Mouse (Mus musculus) gastrocnemius, adult 2 months (tissue): Measurements from ENCODE around the gene Auh. TPM values are rescaled to one million over a fixed set of nuclear protein-coding genes. Genes with fewer than 3 reads are reported as not detected.

Experiments used
- DNase-seq: peaks from one replicate; pipeline ENCODE4 v3.0.0; 2022
- H3K27ac ChIP-seq: fragments of 200-600 bp; 2 replicates; pipeline ENCODE4 v1.8.1; 2022; ENCODE audit warnings: mild to moderate bottlenecking
- H3K4me3 ChIP-seq: fragments of 200-600 bp; 2 replicates; pipeline ENCODE4 v1.8.1; 2022; ENCODE audit warnings: mild to moderate bottlenecking, moderate library complexity
- CTCF ChIP-seq: fragments of 200-600 bp; IDR thresholded peaks from 2 replicates; pipeline ENCODE4 v1.8.1; 2022; ENCODE audit warnings: antibody characterized with exemption, mild to moderate bottlenecking, moderate library complexity
- intact Hi-C: fragments of 180-260 bp; cut with DNase I; formaldehyde crosslinking; loops from one replicate; pipeline ENCODE4 v1.15.1; 2025
- long read RNA-seq, 2 experiments: library from polyadenylated mRNA; stranded (forward); transcript quantifications; one replicate each; pipeline ENCODE4 v2.0.0; 2021
- total RNA-seq, 2 experiments: library from RNA; stranded (reverse); gene quantifications; 2 replicates each; pipeline ENCODE4 v1.2.3; 2021

Gene Auh
- 10 to 100 TPM; 74.0 to 94.1 TPM for total RNA-seq
- long read RNA-seq, experiment 1, transcript Auh-201 (10 exons, 1,320 nt): major isoform, 61 of 86 reads
- long read RNA-seq, experiment 1, partial matches to known transcripts: 8 of 86 reads
- long read RNA-seq, experiment 1, other reads (novel, unspliced or antisense): 16 of 86 reads
- long read RNA-seq, experiment 2, transcript Auh-201 (10 exons, 1,320 nt): major isoform, 80 of 111 reads
- long read RNA-seq, experiment 2, partial matches to known transcripts: 13 of 111 reads
- long read RNA-seq, experiment 2, other reads (novel, unspliced or antisense): 16 of 111 reads

DNA sequence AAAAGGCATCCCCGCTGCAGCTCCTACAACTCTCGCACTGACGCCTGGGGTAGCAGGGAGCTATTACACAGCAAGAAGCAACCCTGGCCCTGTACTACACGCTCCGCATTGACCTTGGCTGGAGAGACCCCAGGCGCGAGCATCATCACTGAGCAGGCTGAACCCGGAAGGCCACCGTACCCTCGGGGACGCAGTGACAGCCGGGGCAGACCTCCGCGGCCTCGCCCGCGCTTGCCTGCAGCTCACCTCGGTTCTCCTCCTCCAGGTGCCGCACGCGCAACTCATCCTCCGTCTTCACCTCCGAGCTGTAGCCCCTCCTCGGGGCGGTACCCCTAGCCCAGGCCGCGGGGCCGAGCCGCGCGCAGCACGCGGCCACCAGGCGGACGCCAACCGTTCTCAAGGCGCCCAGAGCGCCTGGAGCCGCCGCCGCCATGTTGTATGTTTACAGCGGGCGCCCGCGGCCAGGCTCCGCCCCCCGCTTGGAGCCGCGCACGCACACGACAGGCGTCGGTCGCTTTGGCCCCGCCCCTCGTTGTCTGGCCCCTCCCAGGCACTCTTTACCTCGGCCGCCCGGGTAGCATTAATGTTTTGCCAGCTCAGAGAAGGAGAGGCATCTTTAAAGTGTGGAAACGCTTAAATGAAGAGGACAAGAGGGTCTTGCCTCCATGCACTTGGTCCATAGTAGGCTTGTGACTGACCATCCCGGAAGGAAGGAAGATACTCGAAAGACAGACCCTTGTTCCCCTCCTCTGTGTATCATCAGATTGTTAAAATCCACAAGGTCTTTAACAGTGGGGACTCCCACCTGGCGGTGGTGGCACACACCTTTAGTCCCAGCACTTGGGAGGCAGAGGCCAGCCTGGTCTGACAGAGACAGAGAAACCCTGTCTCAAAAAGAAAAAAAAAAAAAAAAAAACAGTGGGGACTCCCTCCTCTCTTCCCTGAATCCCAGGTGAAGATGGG is at the start of gene Auh:
Auh (minus strand) TSS at position 473 of the 963 bp plus-strand sequence.
- DNase-seq: peak; percentile 94
- peak; percentile 30; the same call in 1 of the 2 replicates for TF ChIP-seq CTCF
- Histone ChIP-seq H3K4me3 (peak within 1 kb of the TSS; percentile 97), H3K27ac (peak within 1 kb of the TSS; percentile 98)
- intact Hi-C loops: loop anchor here (2.0 kb wide), 2 partner anchors 37 to 49 kb away; no protein-coding TSS in a partner anchor

DNA sequence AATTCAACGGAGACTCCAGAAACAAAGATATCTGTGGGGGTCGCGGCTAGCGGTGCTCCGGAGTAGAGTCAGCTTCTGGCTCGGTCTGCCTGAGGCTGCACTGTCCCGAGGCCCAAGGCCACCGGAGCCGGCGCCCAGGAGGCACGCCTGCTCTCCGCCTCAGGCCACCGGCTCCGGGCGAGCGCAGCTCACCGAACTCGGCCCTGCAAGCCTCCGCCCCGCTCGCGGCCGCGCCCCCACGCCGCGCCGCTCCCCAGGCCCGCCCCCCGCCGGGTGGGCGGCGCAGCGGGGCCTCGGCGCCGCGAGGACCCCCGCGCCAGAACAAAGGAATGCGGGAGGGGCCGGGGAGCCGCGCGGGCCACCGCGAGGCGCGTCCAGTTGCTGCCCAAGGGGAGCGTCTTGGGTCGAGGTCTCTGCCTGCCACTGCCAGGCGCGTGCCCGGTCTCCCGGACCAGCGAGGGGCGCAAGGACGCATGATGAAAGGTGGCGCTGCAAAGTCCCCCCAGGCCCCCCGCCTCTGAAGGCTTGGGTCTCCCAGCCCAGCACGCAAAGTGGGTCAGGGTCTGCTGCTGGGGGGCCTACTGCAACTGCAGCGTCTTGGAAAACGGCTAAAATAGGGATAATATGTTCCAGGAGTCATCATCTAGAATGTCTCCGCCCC is 49.0 kb upstream of the Auh start:
- DNase-seq: peak; percentile 76
- H3K27ac ChIP-seq: peak overlapping the region; percentile 97
- no peak for TF ChIP-seq CTCF
- H3K4me3 ChIP-seq: peak overlapping the region; percentile 97
- intact Hi-C loops: loop anchor here (2.0 to 5.0 kb wide), 2 partner anchors 50 to 96 kb away; partner anchors contain the start of gene Auh

DNA sequence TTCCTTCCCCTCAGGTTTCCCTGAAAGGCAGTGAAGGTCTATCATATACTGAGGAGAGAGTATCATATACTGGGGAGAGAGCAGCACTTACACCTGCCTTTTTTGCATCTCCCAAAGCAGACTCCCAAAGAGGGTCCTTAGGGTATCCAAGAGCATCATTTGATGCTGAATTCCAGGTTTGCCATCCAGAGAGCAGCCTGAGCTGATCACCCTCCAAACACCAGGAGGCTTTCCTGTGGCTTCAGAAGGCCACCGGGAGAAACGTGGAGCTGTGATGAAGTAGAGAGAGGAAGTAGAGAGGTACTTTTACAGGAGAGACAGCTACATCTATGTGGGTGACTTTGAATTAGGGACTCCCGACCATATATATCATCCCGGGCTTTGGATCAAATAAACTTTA is 48.3 kb upstream of the Auh start:
- no peak for DNase-seq
- H3K27ac ChIP-seq: peak overlapping the region; percentile 97
- TF ChIP-seq CTCF: no peak
- intact Hi-C loops: loop anchor here (2.0 to 5.0 kb wide), 2 partner anchors 49 to 95 kb away; partner anchors contain the start of gene Auh
- H3K4me3 ChIP-seq: peak overlapping the region; percentile 97

DNA sequence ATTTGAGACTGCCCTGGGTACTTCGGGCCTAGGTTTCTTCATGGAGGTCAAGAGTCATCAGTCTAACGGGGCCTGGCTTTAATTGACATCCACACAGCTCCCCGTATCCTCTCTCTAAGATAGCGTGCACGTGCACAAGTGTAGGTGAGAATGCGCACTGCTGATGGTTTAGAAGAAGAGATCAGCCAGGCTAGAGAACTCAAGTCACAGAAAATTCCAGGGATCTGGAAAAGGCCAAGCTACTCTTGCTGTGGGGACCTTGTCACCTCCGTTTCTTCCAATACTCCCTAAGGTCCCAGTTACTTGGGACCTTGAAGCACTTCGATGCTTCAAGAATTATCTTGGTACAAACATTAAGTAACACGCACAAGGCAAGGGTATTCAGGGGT is 47.7 kb upstream of the Auh start:
- peak overlapping the region; percentile 97 for H3K4me3 ChIP-seq
- intact Hi-C loops: loop anchor here (5.0 kb wide), 1 partner anchor 95 kb away; no protein-coding TSS in a partner anchor
- DNase-seq: no peak
- no peak for TF ChIP-seq CTCF
- H3K27ac ChIP-seq: peak overlapping the region; percentile 97

DNA sequence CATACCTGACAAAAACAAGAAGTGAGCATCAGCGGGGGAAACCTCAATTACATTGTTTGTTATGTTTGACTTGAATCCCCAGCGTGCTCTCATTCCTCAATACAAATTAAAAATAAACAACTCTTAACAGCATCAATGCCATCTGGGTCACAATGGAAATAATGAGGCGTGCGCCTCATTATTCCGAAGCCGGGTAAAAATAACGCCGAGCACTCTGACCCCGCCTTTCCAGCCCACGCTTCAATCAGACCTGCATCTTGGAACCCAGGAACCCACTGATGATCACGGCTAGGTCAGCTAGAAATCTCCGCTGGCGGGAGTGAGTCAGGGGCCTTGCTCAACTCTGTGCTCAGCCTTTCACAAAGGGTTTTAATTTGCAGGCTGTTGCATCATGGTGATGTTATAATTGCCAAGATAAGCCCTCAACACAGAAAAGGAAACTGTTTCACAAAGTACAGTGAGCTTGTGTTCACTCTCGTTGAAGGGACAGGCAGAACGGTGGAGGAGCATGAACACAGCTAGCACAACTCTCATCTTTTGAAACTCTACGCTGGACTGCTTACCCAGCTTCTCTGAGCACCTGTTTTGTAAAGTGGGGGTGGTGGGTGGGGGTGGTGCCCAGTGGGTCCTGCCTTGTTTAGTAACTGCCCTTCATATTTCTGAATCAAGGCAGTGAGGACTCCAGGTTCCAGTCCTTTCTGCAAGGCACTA is 47.2 kb upstream of the Auh start:
- intact Hi-C loops: loop anchor here (5.0 kb wide), 1 partner anchor 94 kb away; no protein-coding TSS in a partner anchor
- H3K27ac ChIP-seq: peak overlapping the region; percentile 97
- no peak for TF ChIP-seq CTCF
- DNase-seq: peak; percentile 64
- H3K4me3 ChIP-seq: peak overlapping the region; percentile 97

DNA sequence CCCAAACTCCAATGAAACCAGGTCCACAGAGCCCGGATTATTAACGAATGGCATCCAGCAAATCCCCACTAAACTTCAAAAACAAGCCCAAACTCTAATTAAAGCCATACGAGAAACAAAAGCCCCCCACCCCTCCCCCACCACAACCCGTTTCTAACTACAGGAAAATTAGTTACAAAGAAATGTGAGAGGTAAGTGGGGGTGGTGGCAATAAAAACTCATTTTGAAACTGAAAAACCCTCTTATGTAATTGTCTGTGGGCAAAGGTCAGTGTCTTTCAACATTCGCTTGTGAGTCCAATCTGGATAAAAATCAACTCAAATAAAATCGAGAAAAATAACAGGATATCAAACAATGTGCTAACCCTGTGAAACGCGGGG is 46.6 kb upstream of the Auh start:
- Histone ChIP-seq H3K27ac (peak overlapping the region; percentile 97), H3K4me3 (peak overlapping the region; percentile 97)
- intact Hi-C loops: loop anchor here (5.0 kb wide), 1 partner anchor 94 kb away; no protein-coding TSS in a partner anchor
- no peak for DNase-seq
- no peak for TF ChIP-seq CTCF

DNA sequence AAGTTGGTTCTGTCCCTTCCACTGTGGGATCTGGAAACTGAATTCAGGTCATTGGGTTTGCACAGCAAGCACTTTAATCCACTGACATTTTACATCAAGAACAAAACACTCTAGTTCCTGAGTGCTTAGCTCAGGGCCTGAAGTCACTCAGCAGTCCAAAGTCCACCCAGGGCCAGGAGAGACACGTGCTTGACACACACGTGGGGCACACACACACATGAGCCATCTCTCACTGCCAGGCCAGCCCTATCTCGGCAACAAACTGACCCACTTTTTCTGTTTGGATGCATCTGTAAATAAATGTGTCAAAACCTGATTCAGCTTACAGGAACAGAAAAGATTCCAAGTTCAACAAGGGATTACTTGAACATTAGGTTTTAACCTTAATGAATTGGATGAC is 45.2 kb upstream of the Auh start:
- Histone ChIP-seq H3K4me3 (no peak overlapping the region), H3K27ac (peak overlapping the region; percentile 97)
- intact Hi-C loops: loop anchor here (5.0 kb wide), 1 partner anchor 92 kb away; no protein-coding TSS in a partner anchor
- peak; percentile 86 for DNase-seq
- TF ChIP-seq CTCF: no peak

DNA sequence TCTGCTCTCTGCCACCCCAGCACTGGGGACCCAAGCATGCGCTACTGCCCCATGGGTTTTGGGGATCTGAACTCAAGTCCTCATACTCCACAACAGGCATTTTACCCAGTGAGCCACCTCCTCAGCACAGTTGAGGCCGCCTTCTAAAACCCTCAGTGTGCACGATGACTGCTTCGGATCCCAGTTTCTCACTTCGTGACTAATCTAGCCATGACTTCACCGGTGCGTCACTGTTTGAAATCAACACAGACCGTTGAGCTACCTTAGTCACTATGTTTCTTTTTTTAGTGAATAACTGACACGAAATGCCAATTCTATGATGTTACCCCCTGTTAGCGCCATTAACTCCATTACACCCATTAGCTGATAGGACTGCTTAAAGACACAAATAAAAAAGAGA is 43.9 kb upstream of the Auh start:
- peak overlapping the region; percentile 97 for H3K27ac ChIP-seq
- DNase-seq: no peak
- intact Hi-C loops: loop anchor here (2.0 kb wide), 1 partner anchor 29 kb away; no protein-coding TSS in a partner anchor
- no peak overlapping the region for H3K4me3 ChIP-seq
- TF ChIP-seq CTCF: no peak

DNA sequence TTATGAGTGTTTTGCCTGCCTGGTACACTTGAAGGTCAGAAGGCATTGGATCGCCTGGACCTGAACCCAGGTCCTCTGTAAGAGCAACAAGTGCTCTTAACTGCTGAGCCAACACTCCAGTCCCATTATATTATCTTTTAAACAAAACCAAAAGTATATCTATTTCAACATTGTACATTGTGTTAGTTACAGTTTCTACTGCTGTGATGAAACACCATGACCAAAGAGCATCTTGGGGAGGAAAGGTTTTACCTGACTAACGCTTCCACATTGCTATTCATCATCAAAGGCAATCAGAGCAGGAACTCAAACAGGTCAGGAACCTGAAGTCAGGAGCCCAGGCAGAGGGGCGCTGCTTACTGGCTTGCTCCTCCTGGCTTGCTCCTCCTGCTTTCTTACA is 43.1 kb upstream of the Auh start:
- intact Hi-C loops: loop anchor here (2.0 kb wide), 1 partner anchor 28 kb away; no protein-coding TSS in a partner anchor
- Histone ChIP-seq H3K4me3 (no peak overlapping the region), H3K27ac (peak overlapping the region; percentile 97)
- TF ChIP-seq CTCF: no peak
- DNase-seq: no peak

DNA sequence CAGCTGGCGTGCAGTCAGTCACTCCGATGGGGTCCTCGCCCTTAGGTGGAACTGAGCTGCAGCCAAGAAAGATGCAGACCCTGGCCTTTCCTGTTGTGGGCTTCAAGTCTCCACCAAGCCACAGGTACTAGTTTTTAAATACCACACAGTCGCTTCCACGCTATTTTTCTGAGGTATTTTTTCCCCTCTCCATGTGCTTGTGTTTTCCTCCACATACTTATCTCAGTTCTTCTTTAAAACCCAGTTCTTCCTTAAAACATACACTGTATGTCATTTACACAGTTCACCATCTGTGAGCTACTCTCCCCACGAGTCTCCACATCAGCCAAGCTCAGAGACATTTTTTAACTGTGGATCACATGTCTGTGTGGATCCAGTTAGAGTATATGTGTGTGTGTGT is 41.4 kb upstream of the Auh start:
- intact Hi-C loops: no loop called here
- 0 out of 2 replicates have a peak overlapping the region, but pooled peaks have one; percentile 3 for H3K27ac ChIP-seq
- TF ChIP-seq CTCF: no peak
- no peak overlapping the region for H3K4me3 ChIP-seq
- DNase-seq: no peak

DNA sequence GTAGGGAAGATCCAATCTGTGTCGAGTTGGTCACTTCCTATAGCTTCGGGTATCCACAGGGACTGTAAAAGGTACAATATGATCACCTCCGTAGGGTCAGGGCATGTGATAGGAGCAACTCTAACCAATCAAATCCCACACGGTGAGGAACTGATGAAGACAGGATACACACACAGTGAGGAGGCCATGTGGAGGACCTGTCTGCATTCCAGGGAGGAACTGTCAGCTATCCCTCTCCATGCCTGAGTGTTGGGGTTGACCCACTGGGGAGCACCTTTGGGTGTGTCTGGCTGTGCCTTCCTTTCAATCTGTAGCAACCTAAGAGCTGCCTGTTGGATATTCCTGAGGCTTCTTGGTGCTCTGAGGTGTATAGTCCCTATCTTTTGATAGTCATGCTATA is 33.4 kb upstream of the Auh start:
- DNase-seq: no peak
- no peak for TF ChIP-seq CTCF
- intact Hi-C loops: no loop called here
- Histone ChIP-seq H3K4me3 (no peak overlapping the region), H3K27ac (no peak overlapping the region)

DNA sequence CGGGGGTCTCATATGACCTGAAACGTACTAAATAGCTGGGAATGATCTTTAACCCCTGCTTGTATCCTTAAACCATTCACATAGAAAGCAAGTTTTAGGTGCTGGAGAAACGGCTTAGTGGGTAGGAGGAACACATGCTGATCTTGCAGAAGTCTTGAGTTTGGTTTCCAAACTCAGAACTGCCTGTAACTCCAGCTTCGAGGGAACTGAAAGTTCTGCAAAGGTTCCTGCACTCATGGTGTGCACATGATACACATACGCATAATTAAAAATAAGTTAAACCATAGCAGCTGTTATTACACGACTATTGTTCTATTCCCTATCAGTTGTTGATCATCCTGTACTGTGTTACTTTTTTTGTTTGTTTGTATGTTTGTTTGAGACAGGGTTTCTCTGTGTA is 32.9 kb upstream of the Auh start:
- DNase-seq: no peak
- Histone ChIP-seq H3K27ac (no peak overlapping the region), H3K4me3 (no peak overlapping the region)
- no peak for TF ChIP-seq CTCF
- intact Hi-C loops: no loop called here
